24 mouse cellular contexts compared by ENCODE assay signal in the genomic region with DNA sequence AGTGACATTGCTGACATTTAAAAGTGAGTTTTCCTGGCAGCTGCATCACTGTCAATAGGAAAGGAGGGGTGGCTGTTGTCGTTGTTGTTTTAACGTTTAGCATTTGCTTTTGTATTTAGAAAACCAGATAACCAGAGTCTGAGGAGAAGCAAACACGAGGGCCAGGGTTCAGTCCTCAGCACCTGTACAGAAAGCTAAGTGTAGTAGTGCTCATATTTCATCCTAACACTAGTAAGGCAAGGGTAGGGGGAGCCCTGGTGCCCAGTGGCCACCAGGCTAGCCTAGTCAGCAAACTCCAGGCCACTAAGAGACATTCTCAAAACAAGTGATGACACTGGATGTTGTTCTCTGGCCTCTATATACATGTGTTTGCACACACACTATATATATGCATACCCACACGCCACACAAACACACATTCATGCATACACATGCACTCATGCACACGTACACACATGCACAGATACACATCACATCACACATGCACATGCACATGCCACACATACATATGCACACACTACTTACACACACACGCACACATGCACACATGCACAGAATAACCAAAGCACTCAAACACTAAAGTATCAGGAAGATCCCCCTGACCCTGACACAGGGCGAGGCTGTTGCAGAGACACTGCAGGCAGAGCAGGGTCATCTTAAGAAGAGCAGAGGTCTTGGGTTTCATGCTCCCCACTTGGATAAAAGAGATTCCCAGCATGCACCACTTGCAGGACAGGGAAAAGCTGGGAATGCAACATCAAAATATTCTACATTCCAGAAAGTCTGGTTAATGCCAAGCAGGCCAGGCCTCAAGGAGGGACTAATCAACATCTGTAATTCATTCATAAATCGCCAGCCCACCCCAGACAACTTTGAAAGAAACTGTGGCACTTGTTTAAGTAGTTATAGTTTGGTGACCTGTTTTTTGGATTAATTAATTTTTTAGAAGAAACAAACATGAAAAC.
DNase-seq lines count a peak whose midpoint lies in the region; ATAC-seq and TF ChIP-seq lines count a peak whose summit lies in the region.
"Had no signal": no experiment of that assay in that cellular context is flagged by ENCODE, and none has a peak within 500 bp of the region (broad histone marks: within the 10 kb centered on the region; RNA-seq: fewer than 3 reads in every experiment).

No protein-coding gene starts in this region.

- no peak for DNase-seq in gastrocnemius, adult 2 months
- no peak for DNase-seq in gastrocnemius, adult 8-10 months (ENCODE audit: low spot score in 2 of 2)
- peak; percentile 14 for DNase-seq in lung, embryonic 14.5 days
- no peak for DNase-seq in lung, postnatal 0 days (ENCODE audit: low spot score)
- peak; percentile 50 for DNase-seq in embryo, embryonic 11 days
- DNase-seq in adrenal gland, postnatal 14 days = no peak
- DNase-seq in kidney, adult 11 months = no peak
- DNase-seq: cerebellum, adult 18-20 months; cerebellum, postnatal 36 days; gastrocnemius, postnatal 14 days; heart, postnatal 10 days; layer of hippocampus, postnatal 36 days; lung, adult 2 months; lung, postnatal 4 days; thymus, adult 2 months had no signal

- H3K27ac ChIP-seq in gastrocnemius, adult 2 months = peak overlapping the region; percentile 46; the same call in 1 of the 2 replicates
- no peak overlapping the region for H3K27ac ChIP-seq in lung, embryonic 14.5 days (ENCODE audit: low read depth)
- H3K27ac ChIP-seq in lung, postnatal 0 days (ENCODE audit: low read length) = no peak overlapping the region
- peak overlapping the region; percentile 52; the same call in 1 of the 2 replicates for H3K27ac ChIP-seq in limb, embryonic 13.5 days
- H3K27ac ChIP-seq: forebrain, embryonic 12.5 days; hindbrain, embryonic 14.5 days; kidney, postnatal 0 days; liver, embryonic 12.5 days; midbrain, embryonic 13.5 days; neural tube, embryonic 13.5 days had no signal

- no peak for TF ChIP-seq CTCF in gastrocnemius, adult 2 months (IDR thresholded peaks at IDR 0.05)
- no peak for TF ChIP-seq CTCF in lung, embryonic 14.5 days (IDR thresholded peaks at IDR 0.05; ENCODE audit: low read depth)
- TF ChIP-seq CTCF in lung, postnatal 0 days (IDR thresholded peaks at IDR 0.05) = no peak

- H3K27me3 ChIP-seq in lung, embryonic 14.5 days (ENCODE audit: insufficient read depth, low read length) = no peaks in the 10 kb centered on the region
- H3K27me3 ChIP-seq in lung, postnatal 0 days (replicated peaks; ENCODE audit: insufficient read depth, low read length) = no peaks in the 10 kb centered on the region
- H3K27me3 ChIP-seq in limb, embryonic 13.5 days = no peaks in the 10 kb centered on the region
- H3K27me3 ChIP-seq: forebrain, embryonic 12.5 days; liver, embryonic 12.5 days; midbrain, embryonic 13.5 days; neural tube, embryonic 13.5 days had no signal

- no peak overlapping the region for H3K9ac ChIP-seq in lung, embryonic 14.5 days
- H3K9ac ChIP-seq in lung, postnatal 0 days (replicated peaks; ENCODE audit: low read depth) = no peak overlapping the region
- no peak overlapping the region for H3K9ac ChIP-seq in limb, embryonic 13.5 days
- H3K9ac ChIP-seq: forebrain, embryonic 12.5 days; hindbrain, embryonic 14.5 days; liver, embryonic 12.5 days; midbrain, embryonic 13.5 days; neural tube, embryonic 13.5 days had no signal

- intact Hi-C loops in gastrocnemius, adult 2 months (cut with DNase I) = no loop called here

- WGBS in lung, embryonic 14.5 days = 80% methylated on average over 8 of the region's 8 CpGs
- WGBS in lung, postnatal 0 days = 78% methylated on average over 8 of the region's 8 CpGs
- WGBS in limb, embryonic 13.5 days = 69% methylated on average over 8 of the region's 8 CpGs

- H3K36me3 ChIP-seq in lung, embryonic 14.5 days (ENCODE audit: insufficient read depth) = no peaks in the 10 kb centered on the region
- H3K36me3 ChIP-seq in lung, postnatal 0 days (ENCODE audit: insufficient read depth, low read length) = no peaks in the 10 kb centered on the region
- no peaks in the 10 kb centered on the region for H3K36me3 ChIP-seq in limb, embryonic 13.5 days
- H3K36me3 ChIP-seq: forebrain, embryonic 12.5 days; G1E; liver, embryonic 12.5 days; midbrain, embryonic 13.5 days; neural tube, embryonic 13.5 days had no signal

- no peaks in the 10 kb centered on the region for H3K9me3 ChIP-seq in lung, embryonic 14.5 days (ENCODE audit: low read depth, low read length)
- H3K9me3 ChIP-seq in lung, postnatal 0 days (ENCODE audit: low read length) = no peaks in the 10 kb centered on the region
- H3K9me3 ChIP-seq in limb, embryonic 13.5 days = no peaks in the 10 kb centered on the region
- H3K9me3 ChIP-seq: forebrain, embryonic 12.5 days; G1E; liver, embryonic 12.5 days; midbrain, embryonic 13.5 days; neural tube, embryonic 13.5 days had no signal

- TF ChIP-seq EP300 in lung, postnatal 0 days (IDR thresholded peaks at IDR 0.05) = no peak

- no peak for ATAC-seq in lung, embryonic 14.5 days (ENCODE audit: insufficient read depth)
- no peak for ATAC-seq in lung, postnatal 0 days
- ATAC-seq in limb, embryonic 13.5 days (ENCODE audit: low FRiP score, low read depth) = no peak; the same call in 1 of the 2 replicates
- ATAC-seq: intestine, postnatal 0 days; liver, embryonic 12.5 days; midbrain, embryonic 13.5 days had no signal

- H3K4me2 ChIP-seq in lung, embryonic 14.5 days = no peak overlapping the region
- H3K4me2 ChIP-seq in lung, postnatal 0 days (replicated peaks; ENCODE audit: low read depth, low read length) = no peak overlapping the region
- H3K4me2 ChIP-seq in limb, embryonic 13.5 days (replicated peaks) = no peak overlapping the region
- H3K4me2 ChIP-seq: forebrain, embryonic 12.5 days; hindbrain, embryonic 14.5 days; liver, embryonic 12.5 days; midbrain, embryonic 13.5 days; neural tube, embryonic 13.5 days had no signal

- H3K4me1 ChIP-seq in lung, embryonic 14.5 days (ENCODE audit: insufficient read depth) = no peaks in the 10 kb centered on the region
- H3K4me1 ChIP-seq in lung, postnatal 0 days (ENCODE audit: insufficient read depth, low read depth, low read length) = no peaks in the 10 kb centered on the region
- peaks cover 29% of the 10 kb centered on the region for H3K4me1 ChIP-seq in limb, embryonic 13.5 days
- H3K4me1 ChIP-seq: forebrain, embryonic 12.5 days; liver, embryonic 12.5 days; midbrain, embryonic 13.5 days; neural tube, embryonic 13.5 days had no signal

- H3K4me3 ChIP-seq in gastrocnemius, adult 2 months = no peak overlapping the region
- no peak overlapping the region for H3K4me3 ChIP-seq in lung, embryonic 14.5 days (ENCODE audit: low read depth, low read length)
- no peak overlapping the region for H3K4me3 ChIP-seq in lung, postnatal 0 days (ENCODE audit: low read depth, low read length)
- H3K4me3 ChIP-seq in limb, embryonic 13.5 days = no peak overlapping the region
- H3K4me3 ChIP-seq: forebrain, embryonic 12.5 days; liver, embryonic 12.5 days; midbrain, embryonic 13.5 days; neural tube, embryonic 13.5 days had no signal

Comparison
In these comparisons a context has a peak if more than half of its experiments do, and no peak if none do; other contexts are left out.
1. DNase-seq: peak in lung, embryonic 14.5 days (single experiment) and embryo, embryonic 11 days (single experiment); none in gastrocnemius, adult 2 months (single experiment), gastrocnemius, adult 8-10 months (0 of 2), lung, postnatal 0 days (single experiment), adrenal gland, postnatal 14 days (single experiment) and kidney, adult 11 months (single experiment).
2. H3K27ac ChIP-seq: peak in gastrocnemius, adult 2 months (single experiment) and limb, embryonic 13.5 days (single experiment); none in lung, embryonic 14.5 days (single experiment) and lung, postnatal 0 days (single experiment).